Mouse (Mus musculus) forebrain, embryonic 16.5 days (tissue): ENCODE measurements around the gene Egr2. TPM values are rescaled to one million over a fixed set of nuclear protein-coding genes. Genes with fewer than 3 reads are reported as not detected.

Experiments
- ATAC-seq: fragments of 200-750 bp; cut with Nextera tagmentation; 2 replicates; pipeline ENCODE4 v1.8.0; 2017; ENCODE audit warnings: mild to moderate bottlenecking, moderate library complexity
- H3K27ac ChIP-seq: fragments of 300-500 bp; sonication (generic); 2 replicates; pipeline ENCODE4 v1.5.1; 2014; ENCODE audit warnings: low read length, control low read depth
- H3K27me3 ChIP-seq: fragments of 300-500 bp; sonication (generic); replicated peaks from 2 replicates; pipeline ENCODE4 v1.6.1; 2014; ENCODE audit warnings: low read length; ENCODE audit not compliant: control insufficient read depth, insufficient read depth
- H3K36me3 ChIP-seq: fragments of 300-500 bp; sonication (generic); 2 replicates; pipeline ENCODE4 v1.6.1; 2014; ENCODE audit not compliant: control insufficient read depth, insufficient read depth
- H3K4me1 ChIP-seq: fragments of 300-500 bp; sonication (generic); replicated peaks from 2 replicates; pipeline ENCODE4 v1.6.1; 2014; ENCODE audit warnings: low read length; ENCODE audit not compliant: control insufficient read depth, insufficient read depth
- H3K4me2 ChIP-seq: fragments of 300-500 bp; sonication (generic); 2 replicates; pipeline ENCODE4 v1.6.1; 2014; ENCODE audit warnings: mild to moderate bottlenecking, low read length, control low read depth
- H3K4me3 ChIP-seq: fragments of 300-500 bp; sonication (generic); replicated peaks from 2 replicates; pipeline ENCODE4 v1.5.1; 2014; ENCODE audit warnings: mild to moderate bottlenecking, low read length, control low read depth
- H3K9ac ChIP-seq: fragments of 300-500 bp; sonication (generic); replicated peaks from 2 replicates; pipeline ENCODE4 v1.6.1; 2014; ENCODE audit warnings: low read depth, low read length, control low read depth
- H3K9me3 ChIP-seq: fragments of 300-500 bp; sonication (generic); 2 replicates; pipeline ENCODE4 v1.6.1; 2016; ENCODE audit warnings: low read length; ENCODE audit not compliant: control insufficient read depth
- WGBS: fragments of 180-500 bp; shearing (Covaris S2); extraction: QIAGEN DNeasy Blood & Tissue Kit; methylation state at CpG from one replicate; pipeline ENCODE4 v1.1.7; 2014; 5-methylcytosine and 5-hydroxymethylcytosine counted together
- polyA plus RNA-seq: library from polyadenylated mRNA; unstranded; fragments of >200 nt; fragmentation: Nextera tagmentation; extraction: Ambion mirVana; gene quantifications from 2 replicates; pipeline ENCODE4 v1.2.1, GENCODE M21; 2015

Egr2 gene
- polyA plus RNA-seq, 1 experiment from 2014 or later = 0.23 TPM

GRCm38 (mm10) chr10:67536621-67537141 is 1.4 kb downstream of the Egr2 start:
- Histone ChIP-seq H3K4me1 (peaks cover 43% of the 10 kb centered on the region), H3K4me2 (peak overlapping the region; percentile 84), H3K27ac (no peak overlapping the region), H3K27me3 (peaks cover 85% of the 10 kb centered on the region), H3K9ac (peak overlapping the region; percentile 36), H3K36me3 (no peaks in the 10 kb centered on the region), H3K9me3 (no peaks in the 10 kb centered on the region), H3K4me3 (peak overlapping the region; percentile 63)
- WGBS = 0% methylated on average over 17 of the region's 32 CpGs
- peak; percentile 18 for ATAC-seq

- Histone ChIP-seq H3K27ac (no peak overlapping the region), H3K9ac (peak overlapping the region; percentile 58), H3K4me1 (peaks cover 43% of the 10 kb centered on the region), H3K4me2 (peak overlapping the region; percentile 84), H3K9me3 (no peaks in the 10 kb centered on the region), H3K4me3 (peak overlapping the region; percentile 63), H3K36me3 (no peaks in the 10 kb centered on the region), H3K27me3 (peaks cover 87% of the 10 kb centered on the region)
- ATAC-seq = peak; percentile 90
- under 1% methylated on average over 51 of the region's 51 CpGs for WGBS
Measured at GRCm38 (mm10) chr10:67537151-67537994, 2.1 kb downstream of the Egr2 start.

GRCm38 (mm10) chr10:67538106-67538505 is 2.8 kb downstream of the Egr2 start:
- peaks cover 87% of the 10 kb centered on the region for H3K27me3 ChIP-seq
- no peak overlapping the region for H3K9ac ChIP-seq
- under 1% methylated on average over 19 of the region's 19 CpGs for WGBS
- H3K27ac ChIP-seq = no peak overlapping the region
- H3K4me2 ChIP-seq = peak overlapping the region; percentile 84
- no peaks in the 10 kb centered on the region for H3K36me3 ChIP-seq
- H3K4me3 ChIP-seq = peak overlapping the region; percentile 63
- peaks cover 43% of the 10 kb centered on the region for H3K4me1 ChIP-seq
- ATAC-seq = no peak
- no peaks in the 10 kb centered on the region for H3K9me3 ChIP-seq

- H3K4me1 ChIP-seq = peaks cover 43% of the 10 kb centered on the region
- ATAC-seq = no peak
Measured at GRCm38 (mm10) chr10:67538585-67539400, 3.5 kb downstream of the Egr2 start.

GRCm38 (mm10) chr10:67539401-67539730 is 4.1 kb downstream of the Egr2 start:
- Histone ChIP-seq H3K9ac (no peak overlapping the region), H3K36me3 (no peaks in the 10 kb centered on the region), H3K4me2 (no peak overlapping the region; the same call in 1 of the 2 replicates), H3K27me3 (peaks cover 79% of the 10 kb centered on the region), H3K4me3 (peak overlapping the region; percentile 33), H3K27ac (no peak overlapping the region), H3K9me3 (no peaks in the 10 kb centered on the region), H3K4me1 (peaks cover 43% of the 10 kb centered on the region)
- 47% methylated on average over 6 of the region's 6 CpGs for WGBS
- ATAC-seq = no peak

More at GRCm38 (mm10) chr10:67538585-67539400, 3.5 kb downstream of the Egr2 start:
- H3K9ac ChIP-seq = no peak overlapping the region
- H3K36me3 ChIP-seq = no peaks in the 10 kb centered on the region
- peaks cover 84% of the 10 kb centered on the region for H3K27me3 ChIP-seq
- 1% methylated on average over 47 of the region's 50 CpGs for WGBS
- H3K9me3 ChIP-seq = no peaks in the 10 kb centered on the region
- H3K4me3 ChIP-seq = peak overlapping the region; percentile 33
- no peak overlapping the region for H3K27ac ChIP-seq
- peak overlapping the region; percentile 84 for H3K4me2 ChIP-seq

- ATAC-seq = no peak
- Histone ChIP-seq H3K36me3 (0 out of 2 replicates have a peak, but pooled peaks cover 2% of the 10 kb centered on the region), H3K27ac (no peak overlapping the region), H3K4me3 (no peak overlapping the region), H3K9me3 (no peaks in the 10 kb centered on the region), H3K4me1 (peaks cover 37% of the 10 kb centered on the region), H3K27me3 (peaks cover 70% of the 10 kb centered on the region), H3K4me2 (no peak overlapping the region), H3K9ac (no peak overlapping the region)
- 10% methylated on average over 19 of the region's 19 CpGs for WGBS
Measured at GRCm38 (mm10) chr10:67540591-67540990, 5.3 kb downstream of the Egr2 start.

GRCm38 (mm10) chr10:67547850-67548260 is 12.6 kb downstream of the Egr2 start:
- peak; percentile 1; the same call in 1 of the 2 replicates for ATAC-seq
- no peak overlapping the region for H3K27ac ChIP-seq
- peaks cover 37% of the 10 kb centered on the region for H3K27me3 ChIP-seq
- peak overlapping the region; percentile 88 for H3K9ac ChIP-seq
- H3K4me3 ChIP-seq = peak overlapping the region; percentile 92
- H3K9me3 ChIP-seq = no peaks in the 10 kb centered on the region
- H3K4me1 ChIP-seq = peaks cover 27% of the 10 kb centered on the region
- H3K36me3 ChIP-seq = 0 out of 2 replicates have a peak, but pooled peaks cover 2% of the 10 kb centered on the region
- WGBS = 4% methylated on average over 20 of the region's 20 CpGs
- peak overlapping the region; percentile 94 for H3K4me2 ChIP-seq

GRCm38 (mm10) chr10:67548261-67548854 is 13.1 kb downstream of the Egr2 start:
- peak; percentile 78 for ATAC-seq

More at GRCm38 (mm10) chr10:67548261-67548854, 13.1 kb downstream of the Egr2 start:
- H3K27me3 ChIP-seq = peaks cover 39% of the 10 kb centered on the region
- peak overlapping the region; percentile 92 for H3K4me3 ChIP-seq
- H3K4me1 ChIP-seq = peaks cover 27% of the 10 kb centered on the region
- 0 out of 2 replicates have a peak, but pooled peaks cover 2% of the 10 kb centered on the region for H3K36me3 ChIP-seq
- peak overlapping the region; percentile 94 for H3K4me2 ChIP-seq
- no peaks in the 10 kb centered on the region for H3K9me3 ChIP-seq
- WGBS = under 1% methylated on average over 73 of the region's 73 CpGs
- peak overlapping the region; percentile 88 for H3K9ac ChIP-seq
- peak overlapping the region; percentile 90 for H3K27ac ChIP-seq
